Mouse (Mus musculus) hindbrain, embryonic 14.5 days (tissue): Measurements from ENCODE around the gene Pcp2. TPM values are rescaled to one million over a fixed set of nuclear protein-coding genes. Genes with fewer than 3 reads are reported as not detected.

Experiments used
- ATAC-seq: fragments of 200-750 bp; cut with Nextera tagmentation; 2 replicates; pipeline ENCODE4 v1.8.0; 2017; ENCODE audit warnings: moderate number of reproducible peaks, mild to moderate bottlenecking, moderate TSS enrichment, moderate library complexity; ENCODE audit not compliant: low FRiP score
- DNase-seq: peaks from one replicate; pipeline ENCODE4 v3.0.0-alpha.2; 2015; ENCODE audit warnings: low spot score
- H3K27ac ChIP-seq: fragments of 300-500 bp; sonication (generic); 2 replicates; pipeline ENCODE4 v1.5.1; 2014; ENCODE audit warnings: mild to moderate bottlenecking, moderate library complexity
- H3K27me3 ChIP-seq: fragments of 300-500 bp; sonication (generic); 2 replicates; pipeline ENCODE4 v1.6.1; 2014; ENCODE audit warnings: mild to moderate bottlenecking, low read length, mixed read lengths; ENCODE audit not compliant: control insufficient read depth, insufficient read depth
- H3K36me3 ChIP-seq: fragments of 300-500 bp; sonication (generic); replicated peaks from 2 replicates; pipeline ENCODE4 v1.6.1; 2014; ENCODE audit not compliant: control insufficient read depth, insufficient read depth
- H3K4me1 ChIP-seq: fragments of 300-500 bp; sonication (generic); replicated peaks from 2 replicates; pipeline ENCODE4 v1.6.1; 2014; ENCODE audit warnings: antibody characterized with exemption, low read length, mixed read lengths; ENCODE audit not compliant: control insufficient read depth, insufficient read depth
- H3K4me2 ChIP-seq: fragments of 300-500 bp; sonication (generic); replicated peaks from 2 replicates; pipeline ENCODE4 v1.6.1; 2014; ENCODE audit warnings: mild to moderate bottlenecking, moderate library complexity
- H3K4me3 ChIP-seq: fragments of 300-500 bp; sonication (generic); replicated peaks from 2 replicates; pipeline ENCODE4 v1.5.1; 2014; ENCODE audit warnings: mild to moderate bottlenecking, low read length
- H3K9ac ChIP-seq: fragments of 300-500 bp; sonication (generic); 2 replicates; pipeline ENCODE4 v1.6.1; 2014
- H3K9me3 ChIP-seq: fragments of 300-500 bp; sonication (generic); 2 replicates; pipeline ENCODE4 v1.6.1; 2016; ENCODE audit warnings: low read length; ENCODE audit not compliant: control insufficient read depth
- WGBS: fragments of 180-500 bp; shearing (Covaris S2); extraction: QIAGEN DNeasy Blood & Tissue Kit; methylation state at CpG from one replicate; pipeline ENCODE4 v1.1.7; 2014; 5-methylcytosine and 5-hydroxymethylcytosine counted together
- polyA plus RNA-seq: library from polyadenylated mRNA; unstranded; fragments of >200 nt; fragmentation: Nextera tagmentation; extraction: Ambion mirVana; gene quantifications from 2 replicates; pipeline ENCODE4 v1.2.1, GENCODE M21; 2014

The Pcp2 gene
- polyA plus RNA-seq, 1 experiment from 2014 or later: 1.0 TPM

GRCm38 (mm10) chr8:3654726-3655508 lies 29.6 kb upstream of the Pcp2 start:
- Histone ChIP-seq H3K9ac (no peak overlapping the region), H3K27me3 (no peaks in the 10 kb centered on the region), H3K36me3 (no peaks in the 10 kb centered on the region), H3K27ac (no peak overlapping the region), H3K4me3 (no peak overlapping the region), H3K4me2 (no peak overlapping the region), H3K4me1 (peaks cover 3% of the 10 kb centered on the region; the same call in 1 of the 2 replicates), H3K9me3 (no peaks in the 10 kb centered on the region)
- DNase-seq (no peak), ATAC-seq (no peak)
- WGBS: 73% methylated on average over 11 of the region's 11 CpGs

GRCm38 (mm10) chr8:3652845-3653244 lies 27.5 kb upstream of the Pcp2 start:
- ATAC-seq: no peak
- Histone ChIP-seq H3K4me3 (no peak overlapping the region), H3K27ac (no peak overlapping the region), H3K36me3 (no peaks in the 10 kb centered on the region), H3K4me1 (peaks cover 3% of the 10 kb centered on the region; the same call in 1 of the 2 replicates), H3K9me3 (no peaks in the 10 kb centered on the region), H3K4me2 (no peak overlapping the region), H3K27me3 (no peaks in the 10 kb centered on the region), H3K9ac (no peak overlapping the region)
- DNase-seq: no peak
- 71% methylated on average over 3 of the region's 3 CpGs for WGBS

- H3K27me3 ChIP-seq: no peaks in the 10 kb centered on the region
- no peak for DNase-seq
- H3K9me3 ChIP-seq: no peaks in the 10 kb centered on the region
- no peaks in the 10 kb centered on the region for H3K36me3 ChIP-seq
- 45% methylated on average over 1 of the region's 1 CpGs for WGBS
- no peaks in the 10 kb centered on the region for H3K4me1 ChIP-seq
- no peak overlapping the region for H3K4me2 ChIP-seq
- H3K9ac ChIP-seq: no peak overlapping the region
- no peak overlapping the region for H3K27ac ChIP-seq
- no peak for ATAC-seq
- H3K4me3 ChIP-seq: no peak overlapping the region
Observed at GRCm38 (mm10) chr8:3648990-3649389, 23.6 kb upstream of the Pcp2 start.

- Histone ChIP-seq H3K36me3 (no peaks in the 10 kb centered on the region), H3K4me2 (no peak overlapping the region), H3K9me3 (no peaks in the 10 kb centered on the region), H3K4me3 (no peak overlapping the region), H3K27ac (no peak overlapping the region), H3K4me1 (no peaks in the 10 kb centered on the region), H3K9ac (no peak overlapping the region), H3K27me3 (no peaks in the 10 kb centered on the region)
- ATAC-seq (no peak), DNase-seq (no peak)
- 62% methylated on average over 2 of the region's 2 CpGs for WGBS
Observed at GRCm38 (mm10) chr8:3648268-3648667, 22.9 kb upstream of the Pcp2 start.

- no peak overlapping the region for H3K4me2 ChIP-seq
- no peaks in the 10 kb centered on the region for H3K27me3 ChIP-seq
- H3K4me1 ChIP-seq: no peaks in the 10 kb centered on the region
- no peak overlapping the region for H3K4me3 ChIP-seq
- no peak overlapping the region for H3K27ac ChIP-seq
- ATAC-seq (no peak), DNase-seq (no peak)
- no peak overlapping the region for H3K9ac ChIP-seq
- 85% methylated on average over 4 of the region's 4 CpGs for WGBS
- no peaks in the 10 kb centered on the region for H3K9me3 ChIP-seq
- H3K36me3 ChIP-seq: no peaks in the 10 kb centered on the region
Observed at GRCm38 (mm10) chr8:3647561-3647960, 22.2 kb upstream of the Pcp2 start.

GRCm38 (mm10) chr8:3646824-3647531 lies 21.6 kb upstream of the Pcp2 start:
- Histone ChIP-seq H3K27me3 (no peaks in the 10 kb centered on the region), H3K9ac (no peak overlapping the region), H3K4me1 (no peaks in the 10 kb centered on the region), H3K4me2 (no peak overlapping the region), H3K9me3 (no peaks in the 10 kb centered on the region), H3K27ac (no peak overlapping the region), H3K4me3 (no peak overlapping the region), H3K36me3 (no peaks in the 10 kb centered on the region)
- 92% methylated on average over 6 of the region's 6 CpGs for WGBS
- ATAC-seq (no peak), DNase-seq (no peak)

- Histone ChIP-seq H3K4me1 (no peaks in the 10 kb centered on the region), H3K27ac (no peak overlapping the region), H3K4me2 (no peak overlapping the region), H3K9me3 (no peaks in the 10 kb centered on the region), H3K27me3 (no peaks in the 10 kb centered on the region), H3K9ac (no peak overlapping the region), H3K36me3 (no peaks in the 10 kb centered on the region), H3K4me3 (no peak overlapping the region)
- DNase-seq (no peak), ATAC-seq (no peak)
- 26% methylated on average over 5 of the region's 5 CpGs for WGBS
Observed at GRCm38 (mm10) chr8:3645804-3646203, 20.5 kb upstream of the Pcp2 start.

GRCm38 (mm10) chr8:3631478-3631875 lies 6.1 kb upstream of the Pcp2 start:
- Histone ChIP-seq H3K4me1 (peaks cover 5% of the 10 kb centered on the region; the same call in 1 of the 2 replicates), H3K4me2 (peak overlapping the region; percentile 54), H3K27me3 (0 out of 2 replicates have a peak, but pooled peaks cover 10% of the 10 kb centered on the region), H3K4me3 (peak overlapping the region; percentile 35), H3K36me3 (no peaks in the 10 kb centered on the region), H3K27ac (no peak overlapping the region), H3K9me3 (no peaks in the 10 kb centered on the region), H3K9ac (peak overlapping the region; percentile 35; the same call in 1 of the 2 replicates)
- DNase-seq (no peak), ATAC-seq (no peak)
- WGBS: 26% methylated on average over 8 of the region's 8 CpGs

- no peaks in the 10 kb centered on the region for H3K36me3 ChIP-seq
- WGBS: 6% methylated on average over 45 of the region's 47 CpGs
- no peak within 1 kb of the TSS for H3K27ac ChIP-seq
- peak within 1 kb of the TSS; percentile 35 for H3K4me3 ChIP-seq
- H3K9ac ChIP-seq: peak within 1 kb of the TSS; percentile 35
- peak within 1 kb of the TSS; percentile 54 for H3K4me2 ChIP-seq
- H3K27me3 ChIP-seq: 0 out of 2 replicates have a peak, but pooled peaks cover 10% of the 10 kb centered on the region
- ATAC-seq (peak; percentile 82), DNase-seq (peak; percentile 52)
- H3K4me1 ChIP-seq: peaks cover 5% of the 10 kb centered on the region; the same call in 1 of the 2 replicates
- no peaks in the 10 kb centered on the region for H3K9me3 ChIP-seq
Observed at GRCm38 (mm10) chr8:3630647-3631477, 5.5 kb upstream of the Pcp2 start, which contains the start of gene Stxbp2. Gene Stxbp2 (plus strand): TSS chr8:3630955.
